Mouse (Mus musculus) thymus, postnatal 25 days (tissue): ENCODE results near the gene Cacna1e.

Source experiments
- DNase-seq: peaks from one replicate; pipeline ENCODE4 v3.0.0; 2022

Cacna1e gene

GRCm38 (mm10) chr1:154705882-154706565 lies 178.3 kb downstream of the Cacna1e start:
- no peak for DNase-seq

DNA sequence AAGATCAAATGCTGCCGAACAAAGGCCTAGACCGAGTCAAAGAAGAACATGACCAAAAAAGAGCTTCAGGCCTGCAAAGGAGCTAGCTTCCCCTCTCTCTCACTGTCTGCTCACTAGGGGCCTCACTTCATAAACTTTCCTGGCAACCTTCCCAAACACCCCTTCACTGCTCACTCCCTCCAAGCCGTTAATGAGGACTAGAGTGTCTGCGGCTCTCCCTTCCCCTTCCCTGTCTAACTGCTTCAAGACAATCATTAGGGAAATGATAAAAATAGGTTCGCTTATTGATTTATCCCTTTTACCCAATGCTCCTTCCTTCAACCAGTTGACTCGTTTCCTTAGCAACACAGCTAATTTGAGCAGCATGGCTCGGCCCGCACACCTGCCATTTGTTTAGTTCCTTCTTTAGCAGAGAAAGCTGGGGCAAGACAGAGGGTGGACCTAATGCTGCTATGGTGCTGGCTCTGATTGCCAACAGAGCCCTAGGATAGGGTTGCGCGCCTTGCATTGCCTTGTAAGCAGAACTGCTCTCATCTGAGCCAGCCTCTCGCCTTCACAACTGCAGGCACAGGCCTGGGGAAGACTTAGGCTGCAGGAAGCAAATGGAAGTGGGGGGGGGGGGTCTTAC lies 179.6 kb downstream of the Cacna1e start:
- DNase-seq, result no peak

- no peak for DNase-seq
Observed at GRCm38 (mm10) chr1:154702623-154703022, 181.7 kb downstream of the Cacna1e start.

GRCm38 (mm10) chr1:154688876-154689665 lies 195.2 kb downstream of the Cacna1e start:
- no peak for DNase-seq

GRCm38 (mm10) chr1:154686861-154687260 lies 197.4 kb downstream of the Cacna1e start:
- DNase-seq, result no peak

- DNase-seq, result no peak
Observed at GRCm38 (mm10) chr1:154683477-154684106, 200.7 kb downstream of the Cacna1e start.

DNA sequence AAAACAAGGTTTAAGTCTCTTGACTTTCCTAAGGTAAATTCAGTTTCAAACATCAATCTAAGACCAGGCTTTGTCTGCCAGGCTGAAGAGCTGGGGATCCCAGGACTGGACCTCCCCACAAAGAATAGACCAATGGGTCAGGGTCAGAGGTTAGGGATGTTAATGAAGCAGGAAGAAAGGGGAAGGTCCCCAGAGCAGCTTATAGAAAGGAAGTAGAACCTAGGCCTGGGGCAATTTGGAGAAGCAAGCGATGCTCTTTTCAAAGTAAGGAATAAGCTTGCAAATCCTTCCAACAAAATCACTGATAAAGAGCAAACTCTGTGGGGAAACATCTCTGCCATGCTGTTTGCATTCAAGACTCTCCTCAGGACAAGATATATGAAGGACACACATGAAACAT lies 205.3 kb downstream of the Cacna1e start:
- no peak for DNase-seq

- no peak for DNase-seq
Observed at GRCm38 (mm10) chr1:154678151-154678550, 206.2 kb downstream of the Cacna1e start.

GRCm38 (mm10) chr1:154677677-154678076 lies 206.6 kb downstream of the Cacna1e start:
- no peak for DNase-seq

DNA sequence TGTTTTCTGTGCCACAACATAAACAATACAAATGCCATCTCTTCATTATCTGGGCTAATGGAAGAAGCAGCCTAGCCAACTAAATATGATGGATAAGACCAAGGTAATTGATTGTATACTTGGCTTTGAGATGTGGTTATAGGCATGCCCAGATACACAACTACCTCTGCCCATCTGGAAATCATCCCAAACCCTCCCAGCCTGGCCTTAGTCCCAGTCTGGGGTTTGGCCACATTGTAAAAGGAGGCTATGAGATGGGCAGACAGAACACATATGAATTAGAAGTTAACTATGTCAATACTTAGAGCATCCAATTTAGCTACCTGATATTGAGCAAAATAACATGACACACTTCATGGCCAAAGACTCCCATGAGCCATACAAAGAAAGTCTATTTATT lies 220.6 kb downstream of the Cacna1e start:
- no peak for DNase-seq

DNA sequence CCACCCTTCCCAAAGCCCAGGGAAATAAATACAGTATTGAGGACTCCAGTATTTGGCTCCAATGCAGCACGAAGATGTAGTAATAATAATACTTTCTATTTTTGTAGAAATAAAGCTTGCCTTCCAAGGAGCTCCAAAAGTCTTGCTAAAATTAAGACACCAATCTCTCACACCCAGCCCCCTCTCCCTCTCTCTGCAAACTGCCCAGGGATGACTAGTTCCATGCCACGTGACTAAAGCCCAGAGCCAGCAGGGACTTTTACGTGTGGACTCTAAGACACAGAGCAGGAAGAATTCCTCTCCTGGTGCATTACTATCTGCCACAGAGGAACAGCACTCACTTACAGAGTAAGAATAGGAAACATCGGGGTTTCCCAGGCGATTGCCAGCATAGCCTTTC lies 222.3 kb downstream of the Cacna1e start:
- no peak for DNase-seq

- no peak for DNase-seq
Observed at GRCm38 (mm10) chr1:154661221-154661864, 223.0 kb downstream of the Cacna1e start.

DNA sequence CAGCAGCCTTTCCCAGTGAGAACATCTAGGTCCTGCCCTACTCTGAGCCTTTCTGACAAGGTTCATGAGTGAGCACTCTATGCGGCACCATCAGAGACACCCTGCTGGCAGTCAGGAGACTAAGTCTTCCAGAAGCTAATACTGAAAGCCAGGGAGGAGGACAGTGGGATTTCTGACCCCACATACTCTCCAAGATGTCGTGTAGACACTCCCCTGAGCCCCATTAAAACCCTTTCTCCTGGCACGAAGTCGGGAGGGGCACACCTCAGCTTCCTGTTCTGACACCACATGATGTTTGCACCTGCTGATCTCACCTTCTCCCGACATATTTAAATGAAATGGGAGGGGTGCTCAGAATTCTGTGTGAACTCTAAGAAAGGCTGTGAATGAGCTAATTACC lies 226.9 kb downstream of the Cacna1e start:
- DNase-seq, result no peak

DNA sequence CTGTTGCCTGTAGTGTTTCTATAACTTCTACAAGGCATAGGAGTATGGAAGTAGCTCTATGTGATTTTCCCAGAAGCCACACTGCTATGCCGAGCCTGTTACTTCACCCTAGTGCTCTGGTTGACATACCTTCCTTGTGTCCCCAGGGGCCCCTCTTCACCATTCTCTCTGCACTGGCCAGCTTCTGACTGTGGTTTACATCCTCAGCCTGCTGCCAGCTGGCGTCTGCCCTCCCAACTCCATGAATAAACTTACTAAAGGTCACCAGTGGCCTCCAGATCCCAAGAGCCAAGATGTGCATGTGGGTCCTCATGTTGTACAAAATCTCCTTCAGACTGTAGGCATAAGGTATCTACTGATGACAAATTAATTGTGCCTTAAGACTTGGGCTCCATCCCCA lies 230.3 kb downstream of the Cacna1e start:
- no peak for DNase-seq

- DNase-seq, result no peak
Observed at GRCm38 (mm10) chr1:154646156-154646950, 237.9 kb downstream of the Cacna1e start.

- DNase-seq, result no peak
Observed at GRCm38 (mm10) chr1:154637821-154638220, 246.5 kb downstream of the Cacna1e start.

GRCm38 (mm10) chr1:154635766-154636165 lies 248.5 kb downstream of the Cacna1e start:
- no peak for DNase-seq

- no peak for DNase-seq
Observed at GRCm38 (mm10) chr1:154632886-154633285, 251.4 kb downstream of the Cacna1e start.

GRCm38 (mm10) chr1:154622666-154623653 lies 261.3 kb downstream of the Cacna1e start:
- DNase-seq, result no peak

GRCm38 (mm10) chr1:154617743-154618455 lies 266.4 kb downstream of the Cacna1e start:
- no peak for DNase-seq
